Mouse (Mus musculus): ENCODE measurements around the gene Gm20767.
"Not testable (repeated sequence)": the region's sequence is repeated elsewhere in the genome, so short reads cannot be mapped to it uniquely, and the experiment has no call there.

Gm20767 gene

GRCm38 (mm10) chr13:120139946-120140345 is at the start of gene Gm20767:
TSS of gene Gm20767 (plus strand) at chr13:120140246.
- not testable (repeated sequence) for DNase-seq (ENCODE audit: low spot score in 2 of 2)

- not testable (repeated sequence) for DNase-seq (ENCODE audit: low spot score in 2 of 2)
These were observed 47.1 kb upstream of the Gm20767 start for GRCm38 (mm10) chr13:120092950-120093349.

- peak; percentile 0 to 18 for DNase-seq (ENCODE audit: low spot score in 2 of 2)
These were observed 43.7 kb upstream of the Gm20767 start for GRCm38 (mm10) chr13:120096241-120096937.

- not testable (repeated sequence) for DNase-seq (ENCODE audit: low spot score in 2 of 2)
These were observed 43.1 kb upstream of the Gm20767 start for GRCm38 (mm10) chr13:120096938-120097256.

- not testable (repeated sequence) for DNase-seq (ENCODE audit: low spot score in 2 of 2)
These were observed 40.7 kb upstream of the Gm20767 start for GRCm38 (mm10) chr13:120099327-120099726.

GRCm38 (mm10) chr13:120106504-120106903 is 33.5 kb upstream of the Gm20767 start:
- DNase-seq (ENCODE audit: low spot score in 2 of 2), result not testable (repeated sequence)

- DNase-seq (ENCODE audit: low spot score in 2 of 2), result not testable (repeated sequence)
These were observed 33.0 kb upstream of the Gm20767 start for GRCm38 (mm10) chr13:120107000-120107399.

- DNase-seq (ENCODE audit: low spot score in 2 of 2), result not testable (repeated sequence)
These were observed 2.3 kb downstream of the Gm20767 start for GRCm38 (mm10) chr13:120142348-120142747.

- DNase-seq (ENCODE audit: low spot score in 2 of 2), result not testable (repeated sequence)
These were observed 9.8 kb downstream of the Gm20767 start for GRCm38 (mm10) chr13:120149660-120150407.

GRCm38 (mm10) chr13:120150589-120150988 is 10.5 kb downstream of the Gm20767 start:
- DNase-seq (ENCODE audit: low spot score in 2 of 2), result not testable (repeated sequence)

- not testable (repeated sequence) for DNase-seq (ENCODE audit: low spot score in 2 of 2)
These were observed 28.3 kb downstream of the Gm20767 start for GRCm38 (mm10) chr13:120168301-120168700.

GRCm38 (mm10) chr13:120172133-120172532 is 32.1 kb downstream of the Gm20767 start, which contains the start of gene Gm21818:
TSS of gene Gm21818 (plus strand) at chr13:120172433.
- DNase-seq (ENCODE audit: low spot score in 2 of 2), result not testable (repeated sequence)

- DNase-seq (ENCODE audit: low spot score in 2 of 2), result not testable (repeated sequence)
These were observed 56.3 kb downstream of the Gm20767 start for GRCm38 (mm10) chr13:120196189-120196821.

Data from urinary bladder, adult 18-20 months (tissue).